Mouse (Mus musculus): ENCODE results near the gene Tmbim6.

- no peak for TF ChIP-seq CTCF (IDR thresholded peaks at IDR 0.05)
- TF ChIP-seq EP300 (IDR thresholded peaks at IDR 0.05; ENCODE audit: insufficient read depth, low read depth, low read length) = no peak
Observed at GRCm38 (mm10) chr15:99433081-99433718, 40.5 kb downstream of the Tmbim6 start.
